Mouse (Mus musculus) testis, adult 2 months (tissue): Measurements from ENCODE around the gene Pros1. TPM values are rescaled to one million over a fixed set of nuclear protein-coding genes. Genes with fewer than 3 reads are reported as not detected.

ENCODE experiments used
- H3K27ac ChIP-seq: fragments of 200-500 bp; 2 replicates; pipeline ENCODE4 v1.5.1; 2012; ENCODE audit warnings: low read depth, low read length; ENCODE audit not compliant: control insufficient read depth, insufficient read depth
- H3K27me3 ChIP-seq: fragments of 200-500 bp; 2 replicates; pipeline ENCODE4 v1.6.1; 2012; ENCODE audit warnings: mild to moderate bottlenecking, low read length, moderate library complexity; ENCODE audit not compliant: control insufficient read depth, insufficient read depth
- H3K36me3 ChIP-seq: fragments of 200-500 bp; 2 replicates; pipeline ENCODE4 v1.6.1; 2012; ENCODE audit warnings: mild to moderate bottlenecking, low read length; ENCODE audit not compliant: control insufficient read depth, insufficient read depth
- H3K4me1 ChIP-seq: fragments of 200-500 bp; 2 replicates; pipeline ENCODE4 v1.6.1; 2012; ENCODE audit warnings: low read length; ENCODE audit not compliant: control insufficient read depth, insufficient read depth
- H3K4me3 ChIP-seq: fragments of 200-500 bp; 2 replicates; pipeline ENCODE4 v1.5.1; 2012; ENCODE audit warnings: low read depth, mild to moderate bottlenecking, low read length, moderate library complexity, mixed read lengths; ENCODE audit not compliant: control insufficient read depth
- CTCF ChIP-seq: fragments of 200-500 bp; IDR thresholded peaks from 2 replicates; pipeline ENCODE4 v1.5.1; 2012; ENCODE audit warnings: low read depth, mild to moderate bottlenecking, inconsistent platforms, low read length, moderate library complexity; ENCODE audit not compliant: control insufficient read depth, insufficient read depth, insufficient replicate concordance
- POLR2A ChIP-seq: fragments of 200-500 bp; IDR thresholded peaks from 2 replicates; pipeline ENCODE4 v1.6.1; 2012; ENCODE audit warnings: low read depth, mild to moderate bottlenecking, inconsistent platforms, low read length, moderate library complexity; ENCODE audit not compliant: control insufficient read depth
- polyA plus RNA-seq: library from polyadenylated mRNA; depleted of rRNA; stranded (reverse); fragments of >200 nt; gene quantifications from 2 replicates; pipeline ENCODE4 v1.2.3, GENCODE M21; 2012; rRNA removed

Gene Pros1
- 6.9 and 8.9 TPM in 2 replicates for polyA plus RNA-seq

GRCm38 (mm10) chr16:62854191-62855068 lies at the start of gene Pros1:
Pros1 (plus strand) TSS chr16:62854307.
- no peaks in the 10 kb centered on the region for H3K4me1 ChIP-seq
- no peaks in the 10 kb centered on the region for H3K36me3 ChIP-seq
- H3K27me3 ChIP-seq, result no peaks in the 10 kb centered on the region
- peak within 1 kb of the TSS; percentile 77 for H3K4me3 ChIP-seq
- H3K27ac ChIP-seq, result peak within 1 kb of the TSS; percentile 71
- TF ChIP-seq CTCF, result no peak
- peak; percentile 60; the same call in 1 of the 2 replicates for TF ChIP-seq POLR2A

- no peaks in the 10 kb centered on the region for H3K27me3 ChIP-seq
Observed at GRCm38 (mm10) chr16:62804621-62805020, 49.5 kb upstream of the Pros1 start.

GRCm38 (mm10) chr16:62807249-62807979 lies 46.7 kb upstream of the Pros1 start:
- no peak overlapping the region for H3K27ac ChIP-seq
- H3K4me3 ChIP-seq, result no peak overlapping the region
- TF ChIP-seq POLR2A (no peak), CTCF (no peak)

More at GRCm38 (mm10) chr16:62804621-62805020, 49.5 kb upstream of the Pros1 start:
- no peaks in the 10 kb centered on the region for H3K4me1 ChIP-seq
- no peaks in the 10 kb centered on the region for H3K36me3 ChIP-seq
- H3K4me3 ChIP-seq, result no peak overlapping the region
- no peak overlapping the region for H3K27ac ChIP-seq
- TF ChIP-seq POLR2A, result no peak
- no peak for TF ChIP-seq CTCF

GRCm38 (mm10) chr16:62810855-62811254 lies 43.3 kb upstream of the Pros1 start:
- TF ChIP-seq CTCF (no peak), POLR2A (no peak)
- H3K4me1 ChIP-seq, result no peaks in the 10 kb centered on the region
- no peak overlapping the region for H3K4me3 ChIP-seq
- no peak overlapping the region for H3K27ac ChIP-seq
- no peaks in the 10 kb centered on the region for H3K36me3 ChIP-seq
- H3K27me3 ChIP-seq, result no peaks in the 10 kb centered on the region

More at GRCm38 (mm10) chr16:62807249-62807979, 46.7 kb upstream of the Pros1 start:
- Histone ChIP-seq H3K36me3 (no peaks in the 10 kb centered on the region), H3K27me3 (no peaks in the 10 kb centered on the region), H3K4me1 (no peaks in the 10 kb centered on the region)

GRCm38 (mm10) chr16:62813790-62814189 lies 40.3 kb upstream of the Pros1 start:
- H3K4me1 ChIP-seq, result no peaks in the 10 kb centered on the region
- H3K27ac ChIP-seq, result no peak overlapping the region
- no peaks in the 10 kb centered on the region for H3K27me3 ChIP-seq
- H3K4me3 ChIP-seq, result no peak overlapping the region
- TF ChIP-seq CTCF (no peak), POLR2A (no peak)
- no peaks in the 10 kb centered on the region for H3K36me3 ChIP-seq

- Histone ChIP-seq H3K4me3 (no peak within 1 kb of the TSS), H3K36me3 (no peaks in the 10 kb centered on the region), H3K27me3 (no peaks in the 10 kb centered on the region), H3K4me1 (no peaks in the 10 kb centered on the region), H3K27ac (no peak within 1 kb of the TSS)
- no peak for TF ChIP-seq CTCF
- TF ChIP-seq POLR2A, result no peak
Observed at GRCm38 (mm10) chr16:62814491-62814890, 39.6 kb upstream of the Pros1 start, which contains the start of gene Stx19. Stx19 (plus strand) TSS chr16:62814676.

- H3K4me3 ChIP-seq, result no peak overlapping the region
- TF ChIP-seq CTCF, result no peak
- no peak for TF ChIP-seq POLR2A
- H3K27ac ChIP-seq, result no peak overlapping the region
- H3K27me3 ChIP-seq, result no peaks in the 10 kb centered on the region
- no peaks in the 10 kb centered on the region for H3K36me3 ChIP-seq
- no peaks in the 10 kb centered on the region for H3K4me1 ChIP-seq
Observed at GRCm38 (mm10) chr16:62822472-62822871, 31.6 kb upstream of the Pros1 start.
